Mouse (Mus musculus): Measurements from ENCODE around the gene Nfia.

DNA sequence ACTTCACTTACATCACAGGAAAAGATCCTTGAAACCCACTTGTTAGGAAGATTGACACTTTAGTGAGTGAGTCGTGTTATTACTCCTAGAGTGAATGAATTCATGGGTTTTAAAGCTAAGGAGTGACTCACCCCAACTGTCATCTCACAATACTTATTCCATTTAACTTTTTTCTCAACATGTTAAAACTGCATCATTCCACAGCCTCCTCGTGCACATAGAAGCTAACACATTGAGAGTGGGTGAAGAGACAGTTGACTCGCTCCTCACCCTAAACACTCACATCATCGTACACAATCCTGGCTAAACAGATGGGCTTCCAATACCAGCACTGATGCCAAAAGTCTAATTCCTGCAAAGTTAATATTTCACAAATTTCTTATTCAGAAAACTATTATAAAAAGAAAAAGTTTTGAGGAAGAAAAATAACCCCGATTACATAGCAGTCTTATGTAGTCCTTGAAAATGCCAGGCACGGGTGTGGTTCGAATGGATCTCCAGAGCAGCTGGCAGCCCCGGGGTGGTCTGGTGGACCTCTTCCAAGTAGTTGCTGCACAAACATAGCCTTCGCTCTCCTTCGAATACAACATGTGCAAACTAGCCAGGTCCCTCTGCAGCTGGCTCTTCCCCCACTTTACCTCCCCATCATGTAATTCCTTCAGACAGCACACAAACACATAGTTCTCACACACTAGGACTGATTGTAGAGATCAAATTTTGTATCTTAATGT, 178.0 kb downstream of the Nfia start:
- no peak for TF ChIP-seq CTCF (IDR thresholded peaks at IDR 0.05; ENCODE audit: low read depth, low read length)
- no peak for TF ChIP-seq TAL1 (conservative IDR thresholded peaks at IDR 0.05; ENCODE audit: low read depth, low read length)

All from G1E (cell line).